Mouse (Mus musculus) testis, adult 2 months (tissue): ENCODE measurements around the gene Sgf29.

Source experiments
- CTCF ChIP-seq: fragments of 200-500 bp; IDR thresholded peaks from 2 replicates; pipeline ENCODE4 v1.5.1; 2012; ENCODE audit warnings: low read depth, mild to moderate bottlenecking, inconsistent platforms, low read length, moderate library complexity; ENCODE audit not compliant: control insufficient read depth, insufficient read depth, insufficient replicate concordance
- POLR2A ChIP-seq: fragments of 200-500 bp; IDR thresholded peaks from 2 replicates; pipeline ENCODE4 v1.6.1; 2012; ENCODE audit warnings: low read depth, mild to moderate bottlenecking, inconsistent platforms, low read length, moderate library complexity; ENCODE audit not compliant: control insufficient read depth

DNA sequence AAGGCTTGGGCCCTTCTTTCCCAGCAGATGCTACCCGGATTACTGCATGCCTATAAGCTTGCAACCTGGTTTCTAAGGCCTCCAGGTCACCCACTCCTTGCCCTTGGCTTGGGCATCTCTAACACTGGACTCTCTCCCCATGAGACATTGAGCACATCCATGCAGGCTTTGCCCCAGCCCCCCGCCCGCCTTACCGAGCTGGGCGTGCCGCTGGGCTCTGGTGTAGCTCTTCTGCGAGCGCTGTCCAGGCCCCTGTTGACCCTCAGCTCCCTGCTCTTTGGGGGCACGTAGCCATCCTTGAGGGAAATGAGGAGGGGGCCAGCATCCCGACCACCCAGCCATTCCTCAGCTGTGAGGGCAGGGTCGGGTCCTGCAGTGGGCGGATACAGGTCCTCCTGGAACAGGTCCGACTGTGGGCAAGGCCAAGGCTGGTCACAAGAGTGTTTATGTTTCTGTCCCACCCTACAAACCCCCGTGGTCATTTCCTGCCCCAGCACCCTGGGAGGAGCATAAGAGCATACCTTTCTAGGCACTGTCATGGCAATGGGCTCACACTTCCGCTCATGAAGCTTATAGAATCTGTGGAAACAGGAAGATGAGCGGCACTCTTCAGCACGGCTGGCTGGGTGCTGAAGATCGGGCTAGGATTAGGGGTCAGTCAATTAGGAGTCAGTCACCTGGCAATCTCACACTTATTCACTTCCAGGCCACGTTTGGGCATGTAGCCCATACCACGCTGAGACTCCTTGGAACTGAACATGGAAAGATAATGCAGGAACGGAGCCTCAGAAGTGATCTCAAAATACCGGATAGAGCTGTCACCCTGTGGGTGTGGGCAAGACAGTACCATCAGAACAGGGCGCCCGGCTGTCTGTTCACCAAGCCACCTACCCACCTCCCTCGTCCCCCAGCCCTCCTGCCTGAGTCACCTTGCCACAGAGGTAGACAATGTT lies 51.2 kb downstream of the Sgf29 start:
- TF ChIP-seq CTCF (no peak), POLR2A (no peak)
